Mouse (Mus musculus): ENCODE results near the gene Apoc2. TPM values are rescaled to one million over a fixed set of nuclear protein-coding genes. Genes with fewer than 3 reads are reported as not detected.

Apoc2 gene
- polyA plus RNA-seq, 1 experiment: not detected

DNA sequence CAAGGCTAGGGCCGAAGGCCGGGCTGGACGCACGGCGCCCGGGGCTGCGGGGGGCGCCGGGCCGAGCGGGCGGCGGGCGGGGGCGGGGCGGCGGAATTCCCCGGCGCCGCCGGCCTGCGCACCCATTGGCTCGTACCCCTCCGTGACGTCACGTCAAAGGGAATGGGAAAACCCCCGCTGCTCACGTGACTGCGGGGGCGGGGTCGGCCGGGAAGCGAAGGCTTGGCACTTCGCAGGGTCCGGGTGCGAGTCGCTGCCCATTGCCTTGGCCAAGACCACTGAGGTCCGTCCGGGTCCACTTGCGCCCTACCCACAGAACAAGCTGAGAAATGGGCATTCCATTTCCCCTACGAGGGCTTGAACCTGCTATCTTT is 48.4 kb downstream of the Apoc2 start, which contains the start of gene Relb:
Gene Relb, minus strand, starts transcription at position 78 of the 374 bp plus-strand sequence.
- TF ChIP-seq POLR2A (IDR thresholded peaks at IDR 0.05; ENCODE audit: insufficient read length, low read depth): peak; percentile 77
- TF ChIP-seq USF1 (IDR thresholded peaks at IDR 0.05; ENCODE audit: low read depth): peak; percentile 91
- TF ChIP-seq POLR2AphosphoS2 (IDR thresholded peaks at IDR 0.05; ENCODE audit: insufficient read length, low read depth): peak; percentile 70
- TF ChIP-seq MYOG (IDR thresholded peaks at IDR 0.05; ENCODE audit: control insufficient read depth in 1 of 3, insufficient read depth in 1 of 3, insufficient read length in 2 of 3, low read depth in 2 of 3): no peak
- TF ChIP-seq MYOD1 (IDR thresholded peaks at IDR 0.05; ENCODE audit: control insufficient read depth in 1 of 3, insufficient read length in 2 of 3, low read depth in 2 of 3): peak in 1 of 3 experiments; percentile 32
- TF ChIP-seq REST (IDR thresholded peaks at IDR 0.05; ENCODE audit: insufficient read depth, insufficient read length): no peak
- no peak for TF ChIP-seq TCF12 (IDR thresholded peaks at IDR 0.05; ENCODE audit: insufficient read depth, poor library complexity, severe bottlenecking)
- TF ChIP-seq TCF3 (IDR thresholded peaks at IDR 0.05; ENCODE audit: insufficient read length, low read depth): no peak
- TF ChIP-seq E2F4 (IDR thresholded peaks at IDR 0.05; ENCODE audit: insufficient read depth): no peak
- TF ChIP-seq SRF (IDR thresholded peaks at IDR 0.05; ENCODE audit: control insufficient read depth, insufficient read length, low read depth): no peak
- TF ChIP-seq CEBPB (IDR thresholded peaks at IDR 0.05; ENCODE audit: insufficient read depth, poor library complexity, severe bottlenecking): no peak
- no peak for TF ChIP-seq MAX (IDR thresholded peaks at IDR 0.05; ENCODE audit: low read depth)
- Histone ChIP-seq H3K4me3 (peak within 1 kb of the TSS; percentile 42), H3K27me3 (ENCODE audit: control insufficient read depth, insufficient read depth, insufficient read length) (no peaks in the 10 kb centered on the region), H3ac (ENCODE audit: control insufficient read depth, insufficient read length) (peak within 1 kb of the TSS; percentile 70), H3K36me3 (ENCODE audit: control insufficient read depth, insufficient read depth) (no peaks in the 10 kb centered on the region), H3K79me2 (ENCODE audit: control insufficient read depth, insufficient read depth) (no peaks in the 10 kb centered on the region), H3K4me2 (ENCODE audit: low read depth) (peak within 1 kb of the TSS; percentile 76)

DNA sequence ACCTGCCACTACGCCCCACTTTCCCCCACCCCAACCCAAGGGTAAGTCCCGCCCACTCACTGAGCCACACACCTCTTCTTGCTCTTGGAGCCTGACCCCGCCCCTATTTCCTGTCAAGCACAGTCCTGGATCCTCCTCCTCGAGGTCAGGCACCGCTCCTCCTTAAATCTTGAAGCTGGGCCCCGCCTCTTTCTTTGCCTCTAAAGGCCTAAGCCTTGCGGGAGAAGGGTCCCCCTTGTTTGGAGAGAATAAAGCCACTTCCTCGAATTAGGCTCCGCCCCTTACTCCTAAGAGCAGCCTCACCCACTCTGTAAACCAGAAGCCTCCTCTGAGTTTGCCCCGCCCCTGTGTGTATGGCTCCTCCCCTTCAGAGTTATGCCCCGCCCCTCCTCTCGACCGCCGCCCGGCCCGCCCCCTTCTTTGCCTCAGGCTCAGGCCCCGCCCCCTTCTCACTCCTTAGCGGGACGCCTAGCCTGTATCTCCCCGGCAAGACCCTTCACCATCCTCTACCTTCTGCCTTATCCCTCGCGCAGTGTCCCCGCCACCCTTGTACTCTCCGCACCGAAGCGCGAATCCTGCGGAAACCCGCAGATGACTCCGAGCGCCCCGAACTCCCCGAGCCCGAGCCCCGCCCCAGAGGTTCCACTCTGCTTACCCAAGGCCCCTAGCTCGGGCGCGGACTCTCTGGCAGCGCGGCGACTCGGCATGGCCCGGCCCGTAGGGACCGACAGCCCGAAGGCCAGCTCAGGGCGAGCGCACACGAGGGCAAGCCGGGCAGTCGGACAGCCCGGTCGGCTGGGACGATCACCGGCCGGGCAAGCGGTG is 49.0 kb downstream of the Apoc2 start:
- TF ChIP-seq TCF3 (IDR thresholded peaks at IDR 0.05; ENCODE audit: insufficient read length, low read depth) (no peak), TCF12 (IDR thresholded peaks at IDR 0.05; ENCODE audit: insufficient read depth, poor library complexity, severe bottlenecking) (no peak), MAX (IDR thresholded peaks at IDR 0.05; ENCODE audit: low read depth) (no peak), SRF (IDR thresholded peaks at IDR 0.05; ENCODE audit: control insufficient read depth, insufficient read length, low read depth) (no peak), POLR2A (IDR thresholded peaks at IDR 0.05; ENCODE audit: insufficient read length, low read depth) (peak; percentile 53), CEBPB (IDR thresholded peaks at IDR 0.05; ENCODE audit: insufficient read depth, poor library complexity, severe bottlenecking) (no peak), MYOD1 (IDR thresholded peaks at IDR 0.05; ENCODE audit: control insufficient read depth in 1 of 3, insufficient read length in 2 of 3, low read depth in 2 of 3) (no peak), E2F4 (IDR thresholded peaks at IDR 0.05; ENCODE audit: insufficient read depth) (no peak), MYOG (IDR thresholded peaks at IDR 0.05; ENCODE audit: control insufficient read depth in 1 of 3, insufficient read depth in 1 of 3, insufficient read length in 2 of 3, low read depth in 2 of 3) (no peak), POLR2AphosphoS2 (IDR thresholded peaks at IDR 0.05; ENCODE audit: insufficient read length, low read depth) (peak; percentile 42), REST (IDR thresholded peaks at IDR 0.05; ENCODE audit: insufficient read depth, insufficient read length) (no peak), USF1 (IDR thresholded peaks at IDR 0.05; ENCODE audit: low read depth) (no peak)
- Histone ChIP-seq H3K36me3 (ENCODE audit: control insufficient read depth, insufficient read depth) (no peaks in the 10 kb centered on the region), H3ac (ENCODE audit: control insufficient read depth, insufficient read length) (peak overlapping the region; percentile 70), H3K79me2 (ENCODE audit: control insufficient read depth, insufficient read depth) (no peaks in the 10 kb centered on the region), H3K4me2 (ENCODE audit: low read depth) (peak overlapping the region; percentile 73), H3K27me3 (ENCODE audit: control insufficient read depth, insufficient read depth, insufficient read length) (no peaks in the 10 kb centered on the region), H3K4me3 (peak overlapping the region; percentile 42)

DNA sequence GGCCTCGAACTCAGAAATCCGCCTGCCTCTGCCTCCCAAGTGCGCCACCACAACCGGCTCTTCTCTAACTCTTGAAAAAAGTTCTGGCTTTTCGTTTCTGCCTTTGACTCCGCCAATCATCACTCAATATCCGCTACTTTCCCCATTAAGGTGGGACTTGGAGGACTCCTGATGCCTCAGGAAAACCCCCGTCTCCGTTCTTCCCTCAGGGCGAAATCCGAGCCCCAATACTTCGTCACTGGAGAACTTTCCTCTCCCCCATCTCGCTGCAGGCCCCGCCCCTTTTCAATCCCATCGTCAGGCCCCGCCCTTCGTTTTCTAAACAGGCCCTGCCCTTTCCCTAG is 49.6 kb downstream of the Apoc2 start:
- Histone ChIP-seq H3K4me2 (ENCODE audit: low read depth) (peak overlapping the region; percentile 73), H3ac (ENCODE audit: control insufficient read depth, insufficient read length) (no peak overlapping the region), H3K79me2 (ENCODE audit: control insufficient read depth, insufficient read depth) (no peaks in the 10 kb centered on the region), H3K4me3 (peak overlapping the region; percentile 42), H3K36me3 (ENCODE audit: control insufficient read depth, insufficient read depth) (no peaks in the 10 kb centered on the region), H3K27me3 (ENCODE audit: control insufficient read depth, insufficient read depth, insufficient read length) (no peaks in the 10 kb centered on the region)
- no peak for TF ChIP-seq TCF12 (IDR thresholded peaks at IDR 0.05; ENCODE audit: insufficient read depth, poor library complexity, severe bottlenecking)
- TF ChIP-seq SRF (IDR thresholded peaks at IDR 0.05; ENCODE audit: control insufficient read depth, insufficient read length, low read depth): no peak
- TF ChIP-seq USF1 (IDR thresholded peaks at IDR 0.05; ENCODE audit: low read depth): no peak
- TF ChIP-seq E2F4 (IDR thresholded peaks at IDR 0.05; ENCODE audit: insufficient read depth): no peak
- TF ChIP-seq POLR2A (IDR thresholded peaks at IDR 0.05; ENCODE audit: insufficient read length, low read depth): no peak
- TF ChIP-seq MYOG (IDR thresholded peaks at IDR 0.05; ENCODE audit: control insufficient read depth in 1 of 3, insufficient read depth in 1 of 3, insufficient read length in 2 of 3, low read depth in 2 of 3): no peak
- no peak for TF ChIP-seq TCF3 (IDR thresholded peaks at IDR 0.05; ENCODE audit: insufficient read length, low read depth)
- no peak for TF ChIP-seq POLR2AphosphoS2 (IDR thresholded peaks at IDR 0.05; ENCODE audit: insufficient read length, low read depth)
- TF ChIP-seq CEBPB (IDR thresholded peaks at IDR 0.05; ENCODE audit: insufficient read depth, poor library complexity, severe bottlenecking): no peak
- TF ChIP-seq MYOD1 (IDR thresholded peaks at IDR 0.05; ENCODE audit: control insufficient read depth in 1 of 3, insufficient read length in 2 of 3, low read depth in 2 of 3): no peak
- no peak for TF ChIP-seq REST (IDR thresholded peaks at IDR 0.05; ENCODE audit: insufficient read depth, insufficient read length)
- TF ChIP-seq MAX (IDR thresholded peaks at IDR 0.05; ENCODE audit: low read depth): no peak

DNA sequence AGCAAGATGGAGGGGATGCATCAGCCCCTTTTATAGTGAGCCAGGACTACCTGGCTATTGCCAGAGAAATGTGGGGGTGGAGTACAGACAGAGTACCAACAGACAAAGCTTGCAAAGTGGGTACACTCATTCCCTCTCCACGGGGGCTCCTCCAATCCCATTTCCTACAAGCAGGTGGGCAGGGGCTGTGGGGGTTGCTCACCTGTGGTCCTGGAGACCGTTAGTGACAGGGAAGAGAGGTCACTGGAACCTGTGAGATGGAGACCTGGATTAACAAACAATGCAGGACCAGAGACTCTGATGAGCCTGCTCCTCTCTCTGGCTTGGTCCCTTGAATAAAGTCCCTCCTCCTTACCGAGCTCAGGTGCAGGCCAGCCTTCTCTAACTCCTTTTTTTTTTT is 50.0 kb downstream of the Apoc2 start:
- TF ChIP-seq USF1 (IDR thresholded peaks at IDR 0.05; ENCODE audit: low read depth): no peak
- TF ChIP-seq MYOG (IDR thresholded peaks at IDR 0.05; ENCODE audit: control insufficient read depth in 1 of 3, insufficient read depth in 1 of 3, insufficient read length in 2 of 3, low read depth in 2 of 3): no peak
- TF ChIP-seq MYOD1 (IDR thresholded peaks at IDR 0.05; ENCODE audit: control insufficient read depth in 1 of 3, insufficient read length in 2 of 3, low read depth in 2 of 3): no peak
- no peak for TF ChIP-seq TCF3 (IDR thresholded peaks at IDR 0.05; ENCODE audit: insufficient read length, low read depth)
- no peak for TF ChIP-seq REST (IDR thresholded peaks at IDR 0.05; ENCODE audit: insufficient read depth, insufficient read length)
- peak overlapping the region; percentile 73 for H3K4me2 ChIP-seq (ENCODE audit: low read depth)

More for the DNA sequence above, 50.0 kb downstream of the Apoc2 start:
- H3K27me3 ChIP-seq (ENCODE audit: control insufficient read depth, insufficient read depth, insufficient read length): no peaks in the 10 kb centered on the region
- H3ac ChIP-seq (ENCODE audit: control insufficient read depth, insufficient read length): no peak overlapping the region
- no peaks in the 10 kb centered on the region for H3K79me2 ChIP-seq (ENCODE audit: control insufficient read depth, insufficient read depth)
- H3K36me3 ChIP-seq (ENCODE audit: control insufficient read depth, insufficient read depth): no peaks in the 10 kb centered on the region
- peak overlapping the region; percentile 42 for H3K4me3 ChIP-seq

Measured in myocyte (in vitro differentiated cells).